Mouse (Mus musculus) brown adipose tissue, adult 24 weeks (tissue): Measurements from ENCODE around the gene Pisd. TPM values are rescaled to one million over a fixed set of nuclear protein-coding genes. Genes with fewer than 3 reads are reported as not detected.
A peak's percentile ranks its signal among the peaks of the same experiment; 100 is the strongest.
"Not testable (repeated sequence)": the region's sequence is repeated elsewhere in the genome, so short reads cannot be mapped to it uniquely, and the experiment has no call there.

Source experiments
- H3K27ac ChIP-seq: fragments of 200-500 bp; replicated peaks from 2 replicates; pipeline ENCODE4 v1.5.1; 2012; ENCODE audit warnings: low read depth, mild to moderate bottlenecking, low read length
- H3K4me1 ChIP-seq: fragments of 200-500 bp; 2 replicates; pipeline ENCODE4 v1.6.1; 2012; ENCODE audit warnings: low read length, mixed read lengths; ENCODE audit not compliant: control insufficient read depth, insufficient read depth, insufficient read length
- H3K4me3 ChIP-seq: fragments of 200-500 bp; 2 replicates; pipeline ENCODE4 v1.5.1; 2012; ENCODE audit warnings: low read depth, mild to moderate bottlenecking, low read length, moderate library complexity; ENCODE audit not compliant: insufficient read depth
- polyA plus RNA-seq: library from polyadenylated mRNA; stranded (reverse); fragments of >200 nt; gene quantifications from 2 replicates; pipeline ENCODE4 v1.2.4, GENCODE M21; 2012; ENCODE audit not compliant: missing spikeins, insufficient read depth, insufficient read length

Pisd gene
- polyA plus RNA-seq, 1 experiment = 54.7 TPM

- Histone ChIP-seq H3K4me1 (peaks cover 6% of the 10 kb centered on the region; the same call in 1 of the 2 replicates), H3K27ac (no peak overlapping the region), H3K4me3 (no peak overlapping the region)
These were observed 24.7 kb downstream of the Pisd start for GRCm38 (mm10) chr5:32760787-32761186.

DNA sequence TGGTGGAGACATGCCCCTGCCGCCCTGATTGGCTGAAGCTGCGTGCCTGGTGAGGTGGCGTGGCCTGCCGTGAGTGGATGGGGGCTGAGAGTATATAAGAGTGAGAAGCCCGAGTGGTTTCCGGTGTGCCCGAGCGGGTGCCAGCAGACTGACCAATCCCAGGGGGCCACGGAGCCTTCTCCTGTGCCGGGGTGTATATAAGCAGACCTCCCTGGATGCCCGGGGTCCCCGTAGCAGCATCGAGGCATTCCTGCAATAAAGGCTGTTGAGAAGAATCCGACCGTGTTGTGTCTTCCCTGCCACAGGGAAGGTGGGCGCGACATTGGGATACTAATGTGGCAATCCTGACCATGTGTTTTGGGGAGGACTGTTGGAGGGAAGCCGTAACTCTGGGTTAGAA lies 25.1 kb downstream of the Pisd start:
- not testable (repeated sequence) for H3K4me3 ChIP-seq, H3K4me1 ChIP-seq, H3K27ac ChIP-seq

DNA sequence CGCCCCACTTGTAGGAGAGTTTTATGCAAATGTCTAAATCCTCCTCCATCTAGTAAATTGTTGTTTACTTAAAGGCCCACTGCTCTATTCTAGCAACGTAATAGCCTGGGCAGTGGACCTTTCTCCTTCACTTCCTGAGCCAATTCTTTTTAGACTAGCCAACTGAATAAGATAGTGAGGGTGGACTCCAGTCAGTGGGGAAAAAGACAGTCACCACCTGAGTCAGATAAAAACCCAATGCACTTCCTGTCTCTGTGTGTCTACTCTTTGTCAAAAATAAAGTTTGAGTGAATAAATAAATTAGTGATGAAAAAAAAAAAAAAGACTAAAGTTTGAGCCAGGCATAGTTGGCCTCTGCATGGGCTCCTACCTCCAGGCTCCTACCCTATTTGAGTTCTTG lies 25.8 kb downstream of the Pisd start:
- H3K4me3 ChIP-seq = no peak overlapping the region
- H3K4me1 ChIP-seq = peaks cover 6% of the 10 kb centered on the region
- H3K27ac ChIP-seq = no peak overlapping the region

DNA sequence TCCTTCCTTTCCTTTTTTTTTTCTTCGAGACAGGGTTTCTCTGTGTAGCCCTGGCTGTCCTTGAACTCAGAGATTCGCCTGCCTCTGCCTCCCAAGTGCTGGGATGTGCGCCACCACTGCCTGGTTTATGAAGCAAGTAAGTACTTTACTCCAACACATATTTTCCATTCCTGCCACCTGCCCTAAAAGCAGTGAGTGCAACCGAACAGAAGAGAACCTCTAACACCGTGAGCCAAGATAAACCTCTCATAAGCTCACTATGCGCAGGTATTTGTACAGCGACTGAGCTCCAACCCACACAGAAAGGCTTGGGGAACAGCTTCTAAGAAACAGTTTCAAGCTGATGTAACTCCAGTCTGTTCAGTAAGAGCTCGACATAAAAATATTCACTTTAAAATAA lies 29.3 kb downstream of the Pisd start:
- Histone ChIP-seq H3K4me1 (peaks cover 3% of the 10 kb centered on the region), H3K4me3 (no peak overlapping the region), H3K27ac (no peak overlapping the region)

DNA sequence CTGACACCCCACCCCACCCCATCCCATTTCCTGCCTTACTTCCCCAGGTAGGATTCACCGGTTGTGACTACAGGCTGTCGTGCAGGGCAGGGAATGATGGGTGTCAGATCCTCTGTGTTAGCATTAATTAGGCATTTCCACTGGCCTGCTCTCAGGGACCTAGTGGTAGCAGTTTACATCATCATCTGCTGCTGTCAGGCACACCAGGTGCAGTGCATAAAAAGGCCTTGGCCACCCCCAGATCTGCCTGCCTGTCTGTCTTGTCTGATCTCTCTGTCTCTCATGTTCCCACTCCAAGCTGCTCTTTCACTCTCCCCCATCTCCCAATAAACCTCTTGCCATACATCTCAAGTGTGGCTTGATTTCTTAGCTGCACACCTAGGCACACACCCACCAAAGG lies 33.7 kb downstream of the Pisd start:
- Histone ChIP-seq H3K4me1 (no peaks in the 10 kb centered on the region; the same call in 1 of the 2 replicates), H3K27ac (no peak overlapping the region), H3K4me3 (no peak overlapping the region)

DNA sequence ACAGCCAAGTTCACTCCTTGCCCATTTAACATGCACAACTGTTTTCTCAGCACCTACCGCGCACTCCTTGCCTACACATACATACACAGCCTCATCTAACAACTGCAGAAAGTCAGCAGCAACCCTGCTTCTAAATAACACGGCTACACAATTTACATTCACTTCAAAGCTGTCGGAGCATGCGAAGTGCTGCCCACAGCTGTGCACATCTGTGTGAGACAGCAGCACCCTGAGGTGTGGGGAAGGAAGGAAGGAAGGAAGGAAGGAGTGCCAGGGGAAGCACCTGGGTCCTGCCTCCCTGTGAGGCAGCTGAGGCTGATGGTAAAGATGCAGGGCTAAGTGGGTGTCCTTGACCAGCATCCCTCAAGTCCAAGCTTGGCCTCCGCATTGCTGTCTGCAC lies 36.5 kb downstream of the Pisd start:
- no peaks in the 10 kb centered on the region for H3K4me1 ChIP-seq
- no peak overlapping the region for H3K4me3 ChIP-seq
- no peak overlapping the region for H3K27ac ChIP-seq

DNA sequence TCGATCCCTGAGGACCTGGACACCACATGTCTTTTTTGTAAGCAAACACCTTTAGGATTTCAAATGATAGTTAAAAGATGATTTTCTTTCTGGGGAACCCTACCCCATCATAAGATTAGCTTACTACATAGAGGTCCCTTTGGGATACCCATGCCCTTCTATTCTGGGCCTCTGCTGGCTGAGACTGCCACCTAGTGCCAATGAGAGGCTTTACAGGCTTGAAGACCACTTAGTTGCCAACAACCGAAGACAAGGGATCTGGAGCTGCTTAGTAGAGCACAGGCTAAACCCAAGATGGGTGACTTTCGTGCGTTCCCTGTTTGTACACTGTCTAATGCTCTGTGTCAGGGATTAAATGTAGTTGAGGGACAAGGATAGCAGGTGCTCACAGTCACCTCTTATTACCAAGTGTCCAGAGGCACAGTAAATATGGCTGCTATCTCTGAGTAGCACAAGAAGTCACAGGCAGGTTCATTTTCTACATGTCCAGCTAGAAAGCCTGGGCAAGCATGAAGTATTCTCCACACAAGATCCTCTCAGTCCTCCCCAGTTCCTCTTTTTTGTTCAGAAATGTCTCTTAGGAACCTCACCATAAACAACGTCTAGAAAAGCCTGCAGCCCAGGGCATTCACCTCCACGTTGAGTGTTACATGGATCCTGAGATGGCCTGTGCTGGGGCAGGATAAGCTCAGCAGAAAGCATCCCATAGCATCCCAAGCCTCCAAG lies 37.6 kb downstream of the Pisd start:
- Histone ChIP-seq H3K4me1 (no peaks in the 10 kb centered on the region), H3K27ac (no peak overlapping the region; the same call in 1 of the 2 replicates), H3K4me3 (no peak overlapping the region)

- Histone ChIP-seq H3K4me1 (no peaks in the 10 kb centered on the region), H3K27ac (peak overlapping the region; percentile 95), H3K4me3 (peak overlapping the region; percentile 84)
These were observed 39.5 kb downstream of the Pisd start for GRCm38 (mm10) chr5:32745705-32746655.

GRCm38 (mm10) chr5:32742149-32742548 lies 43.3 kb downstream of the Pisd start:
- H3K4me1 ChIP-seq = no peaks in the 10 kb centered on the region
- H3K27ac ChIP-seq = no peak overlapping the region
- H3K4me3 ChIP-seq = no peak overlapping the region

- not testable (repeated sequence) for H3K4me1 ChIP-seq, H3K4me3 ChIP-seq, H3K27ac ChIP-seq
These were observed 44.1 kb downstream of the Pisd start for GRCm38 (mm10) chr5:32741377-32741776.

- not testable (repeated sequence) for H3K4me1 ChIP-seq, H3K4me3 ChIP-seq, H3K27ac ChIP-seq
These were observed 44.6 kb downstream of the Pisd start for GRCm38 (mm10) chr5:32740850-32741249.

DNA sequence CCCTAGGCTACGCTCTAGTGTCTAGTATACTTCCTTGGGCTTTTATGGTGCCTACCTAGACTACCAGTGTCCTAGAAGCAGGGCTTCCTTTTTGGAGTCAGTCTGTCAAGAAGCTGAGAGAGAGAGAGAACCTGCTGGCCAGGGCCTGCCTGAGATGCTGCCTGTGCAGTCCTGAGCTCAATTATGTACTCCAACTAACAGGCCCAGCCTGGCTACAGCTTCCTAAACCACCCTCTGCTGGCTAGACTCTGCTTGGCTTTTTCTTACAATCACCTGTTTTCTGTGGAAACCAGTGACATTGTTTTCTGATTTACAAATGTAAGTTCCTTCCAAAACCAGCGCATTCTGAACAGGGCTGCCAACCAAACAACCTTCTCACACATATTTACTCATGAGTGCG lies 45.3 kb downstream of the Pisd start:
- Histone ChIP-seq H3K27ac (no peak overlapping the region), H3K4me1 (no peaks in the 10 kb centered on the region), H3K4me3 (no peak overlapping the region)

- not testable (repeated sequence) for H3K4me3 ChIP-seq, H3K27ac ChIP-seq, H3K4me1 ChIP-seq
These were observed 48.7 kb downstream of the Pisd start for GRCm38 (mm10) chr5:32736770-32737169.

DNA sequence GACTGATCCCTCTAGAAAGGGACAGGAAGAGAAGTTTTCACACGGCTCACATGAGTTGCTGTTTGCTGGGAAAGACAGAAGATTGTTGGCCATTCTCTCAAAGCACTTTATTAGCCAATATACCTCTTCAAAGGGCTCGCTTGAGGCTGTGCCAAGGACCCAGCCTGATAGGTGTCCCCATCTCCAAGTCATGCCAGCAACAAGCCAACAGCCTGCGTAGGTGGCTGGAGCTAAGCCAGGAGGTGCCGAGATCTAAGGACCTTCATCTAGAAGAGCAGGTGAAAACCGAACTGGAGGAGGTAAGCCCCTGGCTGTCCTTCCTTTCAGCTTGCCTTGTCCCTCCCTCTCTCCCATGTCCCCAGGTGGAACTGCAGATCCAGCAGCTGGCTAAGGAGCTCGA lies 49.7 kb downstream of the Pisd start:
- Histone ChIP-seq H3K27ac (no peak overlapping the region), H3K4me3 (no peak overlapping the region), H3K4me1 (no peaks in the 10 kb centered on the region)

GRCm38 (mm10) chr5:32733892-32734291 lies 51.6 kb downstream of the Pisd start:
- H3K27ac ChIP-seq, H3K4me3 ChIP-seq, H3K4me1 ChIP-seq: not testable (repeated sequence)

DNA sequence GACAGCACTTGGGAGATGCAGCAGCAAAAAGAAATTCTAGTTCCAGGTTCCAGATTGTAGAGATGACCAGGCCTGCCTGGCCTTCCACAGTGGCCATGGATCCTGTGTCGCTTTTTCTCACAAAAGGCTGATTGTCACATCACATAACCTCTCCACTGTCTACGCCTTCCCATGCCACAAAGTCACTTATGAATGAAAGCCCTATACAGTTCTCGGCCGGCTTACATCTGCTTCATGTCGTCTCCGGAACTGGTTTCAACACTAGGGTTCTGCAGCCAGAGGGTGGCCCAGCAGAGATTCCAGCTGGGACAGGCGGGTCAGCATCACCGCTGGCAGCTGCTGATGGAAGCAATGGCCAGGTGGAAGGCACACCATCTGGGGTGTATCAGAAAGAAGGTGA lies 56.6 kb downstream of the Pisd start:
- Histone ChIP-seq H3K4me3 (no peak overlapping the region), H3K27ac (no peak overlapping the region), H3K4me1 (no peaks in the 10 kb centered on the region)
